Mouse (Mus musculus) layer of hippocampus, postnatal 14 days (tissue): Measurements from ENCODE around the gene Trex2. TPM values are rescaled to one million over a fixed set of nuclear protein-coding genes. Genes with fewer than 3 reads are reported as not detected.
"Not testable (repeated sequence)": the region's sequence is repeated elsewhere in the genome, so short reads cannot be mapped to it uniquely, and the experiment has no call there.

Experiments
- DNase-seq, 2 experiments: peaks; one replicate each; pipeline ENCODE4 v3.0.0; 2021 to 2022; ENCODE audit warnings: low spot score in 2 of 2, mixed read lengths in 1 of 2
- total RNA-seq, 2 experiments: library from RNA; stranded (reverse); gene quantifications; 2 replicates each; pipeline ENCODE4 v1.2.3; 2021

Trex2 gene
- total RNA-seq, 2 experiments from 2014 or later: not detected

- no peak for DNase-seq
Observed at GRCm38 (mm10) chrX:73432850-73433249, 2.3 kb downstream of the Trex2 start.

GRCm38 (mm10) chrX:73430036-73430435 lies 5.1 kb downstream of the Trex2 start:
- peak in 1 of 2 experiments; percentile 17 for DNase-seq

GRCm38 (mm10) chrX:73412767-73413166 lies 22.4 kb downstream of the Trex2 start:
- no peak for DNase-seq

GRCm38 (mm10) chrX:73410880-73411517 lies 24.1 kb downstream of the Trex2 start, which contains the start of gene Zfp92:
Gene Zfp92, plus strand, starts transcription at chrX:73411096.
- peak in 1 of 2 experiments; percentile 6 for DNase-seq

GRCm38 (mm10) chrX:73401616-73402015 lies 33.5 kb downstream of the Trex2 start:
- no peak for DNase-seq

GRCm38 (mm10) chrX:73400951-73401350 lies 34.2 kb downstream of the Trex2 start:
- no peak for DNase-seq

GRCm38 (mm10) chrX:73398636-73399035 lies 36.5 kb downstream of the Trex2 start, which contains the start of gene Gm18336:
Gene Gm18336, minus strand, starts transcription at chrX:73398736.
- DNase-seq: not testable (repeated sequence)

- DNase-seq: no peak
Observed at GRCm38 (mm10) chrX:73396446-73396845, 38.7 kb downstream of the Trex2 start.

- no peak for DNase-seq
Observed at GRCm38 (mm10) chrX:73391481-73391880, 43.7 kb downstream of the Trex2 start.

GRCm38 (mm10) chrX:73384924-73385323 lies 50.2 kb downstream of the Trex2 start:
- no peak for DNase-seq

GRCm38 (mm10) chrX:73384419-73384818 lies 50.7 kb downstream of the Trex2 start:
- peak; percentile 1 to 2 for DNase-seq

Other genes starting within 250 kb of the Trex2 start
- 10 to 100 TPM in 1 of 2 experiments, 1 to 10 TPM in 1; 1.4 to 14.4 TPM for gene Xlr3b, start 243.1 kb downstream of the Trex2 start, total RNA-seq
- gene Xlr4b, start 221.0 kb downstream of the Trex2 start, total RNA-seq: 1 to 10 TPM in 1 of 2 experiments, not detected in 1; 1.6 TPM
- gene F8a, start 207.1 kb downstream of the Trex2 start, total RNA-seq: 10 to 100 TPM; 16.3 to 16.7 TPM
- gene Xlr4c, start 192.2 kb downstream of the Trex2 start, total RNA-seq: 1 to 10 TPM in 1 of 2 experiments, not detected in 1; 1.7 TPM
- not detected for gene Xlr3c, start 170.0 kb downstream of the Trex2 start, total RNA-seq
- gene Xlr5a, start 142.4 kb downstream of the Trex2 start, total RNA-seq: not detected
- gene Xlr5c, start 142.4 kb downstream of the Trex2 start, total RNA-seq: not detected
- not detected for gene Gm45015, start 98.5 kb downstream of the Trex2 start, total RNA-seq
- 10 to 100 TPM; 11.1 to 11.7 TPM for gene Zfp275, start 92.7 kb downstream of the Trex2 start, total RNA-seq
- gene Gm18336, start 36.6 kb downstream of the Trex2 start, total RNA-seq: not detected
- 1 to 10 TPM; 2.1 to 3.0 TPM for gene Zfp92, start 24.2 kb downstream of the Trex2 start, total RNA-seq
- 10 to 100 TPM; 10.5 to 11.3 TPM for gene Haus7, start 23.7 kb upstream of the Trex2 start, total RNA-seq
- 10 to 100 TPM; 26.1 to 34.2 TPM for gene Bgn, start 48.3 kb upstream of the Trex2 start, total RNA-seq
- 100 to 1,000 TPM; 134 to 136 TPM for gene Atp2b3, start 67.7 kb upstream of the Trex2 start, total RNA-seq
- 1 to 10 TPM in 1 of 2 experiments, under 1 TPM in 1; 0.85 to 1.0 TPM for gene Dusp9, start 204.1 kb upstream of the Trex2 start, total RNA-seq
- 100 to 1,000 TPM; 108 to 118 TPM for gene Pnck, start 224.8 kb upstream of the Trex2 start, total RNA-seq
- 100 to 1,000 TPM in 1 of 2 experiments, 10 to 100 TPM in 1; 93.6 to 111 TPM for gene Slc6a8, start 237.8 kb upstream of the Trex2 start, total RNA-seq